Mouse (Mus musculus) left cerebral cortex, adult 8-10 months (tissue): ENCODE results near the gene Krtap3-1. TPM values are rescaled to one million over a fixed set of nuclear protein-coding genes. Genes with fewer than 3 reads are reported as not detected.

Source experiments
- DNase-seq, 2 experiments: peaks; one replicate each; pipeline ENCODE4 v3.0.0; 2022; ENCODE audit warnings: low spot score in 2 of 2
- total RNA-seq, 4 experiments: library from RNA; stranded (reverse); gene quantifications; 2 replicates each; pipeline ENCODE4 v1.2.4; 2022

Krtap3-1 gene
- total RNA-seq, 4 experiments from 2014 or later, result not detected

DNA sequence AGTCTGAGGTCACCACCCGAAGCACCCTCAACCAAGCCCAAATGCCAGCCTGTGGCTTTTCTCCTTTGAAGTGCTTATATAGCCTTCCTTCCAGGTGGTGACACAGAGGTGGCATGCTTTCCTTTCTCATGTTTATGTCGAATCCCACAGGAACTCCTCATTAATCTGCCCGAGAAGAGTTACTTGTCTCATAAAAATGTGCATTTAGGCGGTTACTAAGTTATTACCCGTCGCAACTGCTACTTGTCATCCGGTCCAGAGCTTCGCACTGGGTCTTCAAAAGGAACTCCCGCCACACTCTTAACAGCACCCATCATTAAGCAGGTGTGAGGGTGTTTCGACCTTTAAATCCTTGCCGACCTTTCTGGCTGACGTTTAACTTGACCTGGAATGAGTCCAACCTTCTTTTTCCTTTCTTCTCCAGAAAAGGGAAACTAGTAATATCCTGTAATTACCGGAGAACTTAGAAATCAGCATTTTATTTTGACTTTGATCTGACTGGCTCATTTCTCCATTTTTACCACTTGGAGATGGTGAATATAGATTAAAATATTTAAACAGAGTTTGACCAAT is 45.1 kb downstream of the Krtap3-1 start, which contains the start of gene Krt39:
Krt39 (minus strand) TSS at position 51 of the 573 bp plus-strand sequence.
- DNase-seq, result no peak

Other genes starting within 250 kb of the Krtap3-1 start
- not detected for gene Krt25, start 243.7 kb downstream of the Krtap3-1 start, total RNA-seq
- under 1 TPM in 1 of 4 experiments, not detected in 3; 0.14 TPM for gene Krt26, start 228.7 kb downstream of the Krtap3-1 start, total RNA-seq
- not detected for gene Krt27, start 215.5 kb downstream of the Krtap3-1 start, total RNA-seq
- gene Krt28, start 191.7 kb downstream of the Krtap3-1 start, total RNA-seq, result under 1 TPM in 1 of 4 experiments, not detected in 3; 0.21 TPM
- gene Krt10, start 177.3 kb downstream of the Krtap3-1 start, total RNA-seq, result 10 to 100 TPM; 11.4 to 13.8 (median 12.0) TPM
- 10 to 100 TPM in 1 of 4 experiments, 1 to 10 TPM in 3; 8.6 to 10.0 (median 9.5) TPM for gene Krt12, start 144.4 kb downstream of the Krtap3-1 start, total RNA-seq
- gene Krt20, start 128.5 kb downstream of the Krtap3-1 start, total RNA-seq, result not detected
- not detected for gene Krt23, start 73.5 kb downstream of the Krtap3-1 start, total RNA-seq
- gene Krt39, start 45.3 kb downstream of the Krtap3-1 start, total RNA-seq, result not detected
- gene Krt40, start 23.5 kb downstream of the Krtap3-1 start, total RNA-seq, result not detected
- not detected for gene Krtap3-3, start 15.8 kb downstream of the Krtap3-1 start, total RNA-seq
- not detected for gene Krtap3-2, start 9.8 kb downstream of the Krtap3-1 start, total RNA-seq
- gene Gm11939, start 7.2 kb downstream of the Krtap3-1 start, total RNA-seq, result not detected
- not detected for gene Krtap1-5, start 14.4 kb upstream of the Krtap3-1 start, total RNA-seq
- not detected for gene Krtap1-4, start 17.0 kb upstream of the Krtap3-1 start, total RNA-seq
- gene Krtap1-3, start 24.7 kb upstream of the Krtap3-1 start, total RNA-seq, result not detected
- not detected for gene Krtap9-3, start 31.5 kb upstream of the Krtap3-1 start, total RNA-seq
- not detected for gene Gm11938, start 36.7 kb upstream of the Krtap3-1 start, total RNA-seq
- gene Gm11937, start 43.6 kb upstream of the Krtap3-1 start, total RNA-seq, result not detected
- gene Krtap2-4, start 48.2 kb upstream of the Krtap3-1 start, total RNA-seq, result not detected
- gene Gm11562, start 53.8 kb upstream of the Krtap3-1 start, total RNA-seq, result not detected
- not detected for gene Krtap4-1, start 61.6 kb upstream of the Krtap3-1 start, total RNA-seq
- not detected for gene Krtap4-2, start 68.5 kb upstream of the Krtap3-1 start, total RNA-seq
- not detected for gene Krtap4-7, start 77.5 kb upstream of the Krtap3-1 start, total RNA-seq
- gene Gm11555, start 83.6 kb upstream of the Krtap3-1 start, total RNA-seq, result not detected
- gene Gm11563, start 92.3 kb upstream of the Krtap3-1 start, total RNA-seq, result not detected
- gene Krtap4-6, start 99.3 kb upstream of the Krtap3-1 start, total RNA-seq, result not detected
- gene Gm14190, start 124.1 kb upstream of the Krtap3-1 start, total RNA-seq, result not detected
- not detected for gene Gm14180, start 167.7 kb upstream of the Krtap3-1 start, total RNA-seq
- gene Gm11595, start 206.3 kb upstream of the Krtap3-1 start, total RNA-seq, result not detected
- gene Krtap4-8, start 214.1 kb upstream of the Krtap3-1 start, total RNA-seq, result not detected
- gene Krtap4-9, start 218.6 kb upstream of the Krtap3-1 start, total RNA-seq, result not detected
- not detected for gene Gm11596, start 226.8 kb upstream of the Krtap3-1 start, total RNA-seq
- gene Gm11569, start 232.3 kb upstream of the Krtap3-1 start, total RNA-seq, result not detected
- not detected for gene Gm11554, start 237.8 kb upstream of the Krtap3-1 start, total RNA-seq
- gene Krtap4-13, start 243.3 kb upstream of the Krtap3-1 start, total RNA-seq, result not detected
- not detected for gene Gm11564, start 249.0 kb upstream of the Krtap3-1 start, total RNA-seq